Mouse (Mus musculus) c-Kit-negative CD71-positive TER-119-positive erythroid progenitor cells, embryonic 14.5 days (primary cell): ENCODE results near the gene Olfr355.

Experiments used
- DNase-seq: peaks from one replicate; pipeline ENCODE4 v3.0.0-alpha.2; 2013; ENCODE audit warnings: low read depth, low spot score

Olfr355 gene

GRCm38 (mm10) chr2:36928797-36929196 lies at the start of gene Olfr355:
Gene Olfr355 (minus strand): TSS chr2:36928897.
- DNase-seq: no peak

GRCm38 (mm10) chr2:36936821-36937220 lies 8.1 kb upstream of the Olfr355 start, which contains the start of gene Olfr356:
Gene Olfr356 (plus strand): TSS chr2:36937121.
- DNase-seq: no peak

GRCm38 (mm10) chr2:36905380-36905779 lies 23.3 kb downstream of the Olfr355 start, which contains the start of gene Olfr354:
Gene Olfr354 (plus strand): TSS chr2:36905680.
- no peak for DNase-seq

- DNase-seq: no peak
Observed at GRCm38 (mm10) chr2:36897114-36897513, 31.6 kb downstream of the Olfr355 start.

- DNase-seq: no peak
Observed at GRCm38 (mm10) chr2:36892836-36893235, 35.9 kb downstream of the Olfr355 start, which contains the start of gene Olfr353. Gene Olfr353 (minus strand): TSS chr2:36892936.
